Mouse (Mus musculus) forebrain, embryonic 12.5 days (tissue): ENCODE measurements around the gene Zdhhc13. TPM values are rescaled to one million over a fixed set of nuclear protein-coding genes. Genes with fewer than 3 reads are reported as not detected.

Experiments
- ATAC-seq: fragments of 200-750 bp; cut with Nextera tagmentation; 2 replicates; pipeline ENCODE4 v1.8.0; 2017; ENCODE audit warnings: moderate TSS enrichment; ENCODE audit not compliant: low FRiP score
- H3K27ac ChIP-seq: fragments of 300-500 bp; sonication (generic); 2 replicates; pipeline ENCODE4 v1.5.1; 2016; ENCODE audit warnings: mild to moderate bottlenecking
- H3K27me3 ChIP-seq: fragments of 300-500 bp; sonication (generic); 2 replicates; pipeline ENCODE4 v1.6.1; 2016; ENCODE audit warnings: mild to moderate bottlenecking
- H3K36me3 ChIP-seq: fragments of 300-500 bp; sonication (generic); replicated peaks from 2 replicates; pipeline ENCODE4 v1.6.1; 2016; ENCODE audit warnings: mild to moderate bottlenecking
- H3K4me1 ChIP-seq: fragments of 300-500 bp; sonication (generic); 2 replicates; pipeline ENCODE4 v1.6.1; 2016
- H3K4me2 ChIP-seq: fragments of 300-500 bp; sonication (generic); 2 replicates; pipeline ENCODE4 v1.6.1; 2016; ENCODE audit warnings: mild to moderate bottlenecking, moderate library complexity
- H3K4me3 ChIP-seq: fragments of 300-500 bp; sonication (generic); replicated peaks from 2 replicates; pipeline ENCODE4 v1.5.1; 2016; ENCODE audit warnings: mild to moderate bottlenecking
- H3K9ac ChIP-seq: fragments of 300-500 bp; sonication (generic); 2 replicates; pipeline ENCODE4 v1.6.1; 2016; ENCODE audit warnings: mild to moderate bottlenecking
- H3K9me3 ChIP-seq: fragments of 300-500 bp; sonication (generic); 2 replicates; pipeline ENCODE4 v1.6.1; 2016
- WGBS: fragments of 180-500 bp; shearing (Covaris S2); methylation state at CpG from one replicate; pipeline ENCODE4 v1.1.7; 2016; 5-methylcytosine and 5-hydroxymethylcytosine counted together
- polyA plus RNA-seq: library from polyadenylated mRNA; unstranded; fragments of >200 nt; fragmentation: Nextera tagmentation; extraction: Ambion mirVana; gene quantifications from 2 replicates; pipeline ENCODE4 v1.2.1, GENCODE M21; 2016

Gene Zdhhc13
- polyA plus RNA-seq, 1 experiment from 2014 or later = 38.9 TPM

DNA sequence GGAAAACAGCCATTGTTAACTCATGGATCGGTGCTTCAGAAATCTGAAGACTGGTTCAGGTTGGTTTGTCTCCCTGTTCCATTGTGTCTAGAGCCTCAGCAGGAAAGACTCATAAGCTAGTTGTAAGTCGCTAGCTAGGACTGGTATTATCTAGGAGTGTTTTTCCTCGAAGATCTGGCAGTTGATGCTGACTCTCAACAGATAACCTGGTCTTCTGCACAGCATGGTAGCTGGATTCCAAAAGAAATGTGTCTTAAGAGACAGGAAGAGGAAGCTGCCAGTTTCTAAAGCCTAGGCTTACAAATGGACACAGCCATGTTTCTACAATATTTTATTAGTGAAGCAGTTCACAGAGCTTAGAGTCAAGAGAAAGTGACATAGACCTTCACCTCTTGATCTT is 2.6 kb downstream of the Zdhhc13 start:
- no peak overlapping the region for H3K4me2 ChIP-seq
- no peak overlapping the region for H3K9ac ChIP-seq
- no peak overlapping the region for H3K4me3 ChIP-seq
- H3K27ac ChIP-seq = no peak overlapping the region
- no peaks in the 10 kb centered on the region for H3K9me3 ChIP-seq
- ATAC-seq = no peak
- H3K4me1 ChIP-seq = peaks cover 16% of the 10 kb centered on the region
- H3K27me3 ChIP-seq = no peaks in the 10 kb centered on the region
- peaks cover 4% of the 10 kb centered on the region; the same call in 1 of the 2 replicates for H3K36me3 ChIP-seq
- WGBS = 82% methylated on average over 3 of the region's 3 CpGs

DNA sequence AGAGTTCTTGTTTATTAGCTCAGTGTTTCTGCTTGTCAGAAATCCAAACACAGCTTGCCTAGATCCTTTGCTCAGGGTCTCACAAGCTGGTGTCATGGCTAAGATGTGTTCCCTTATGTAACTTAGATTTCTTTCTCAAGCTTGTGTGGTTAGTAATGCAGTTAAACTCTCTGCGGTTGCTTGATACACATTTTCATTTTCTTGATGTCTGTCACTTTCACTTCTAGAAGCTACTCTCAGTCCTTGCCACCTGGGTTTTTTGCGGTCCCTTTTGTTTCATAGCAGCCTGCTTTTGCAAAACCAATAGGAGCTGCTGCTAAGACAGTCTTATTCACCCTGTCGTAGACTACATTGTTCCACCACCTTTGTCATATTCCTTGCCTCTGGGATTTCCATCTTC is 6.3 kb downstream of the Zdhhc13 start:
- WGBS = 88% methylated on average over 3 of the region's 3 CpGs
- H3K9me3 ChIP-seq = no peaks in the 10 kb centered on the region
- H3K4me3 ChIP-seq = no peak overlapping the region
- no peak overlapping the region for H3K4me2 ChIP-seq
- H3K36me3 ChIP-seq = peaks cover 7% of the 10 kb centered on the region; the same call in 1 of the 2 replicates
- no peak overlapping the region for H3K27ac ChIP-seq
- no peak overlapping the region for H3K9ac ChIP-seq
- no peak for ATAC-seq
- H3K4me1 ChIP-seq = peaks cover 7% of the 10 kb centered on the region
- H3K27me3 ChIP-seq = no peaks in the 10 kb centered on the region

DNA sequence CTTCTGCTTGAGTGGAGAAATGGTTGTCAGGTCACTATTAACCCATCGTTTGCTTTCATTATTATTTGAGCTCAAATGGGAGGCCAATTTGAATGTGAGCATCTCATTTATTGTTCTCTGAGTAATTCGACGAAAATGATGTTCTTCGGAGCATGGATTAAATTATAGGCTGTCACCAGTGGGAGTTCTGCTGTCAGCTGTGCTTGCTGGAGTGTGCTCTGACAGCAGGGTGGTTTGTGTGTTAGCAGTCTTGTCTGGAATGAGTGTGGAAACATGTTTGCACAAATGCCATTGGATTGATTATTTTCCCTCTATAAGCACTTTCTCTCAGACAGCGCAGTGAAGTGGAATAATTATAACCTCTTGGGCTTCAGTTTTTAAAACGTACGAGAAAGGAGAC is 14.6 kb downstream of the Zdhhc13 start:
- Histone ChIP-seq H3K9ac (no peak overlapping the region), H3K27me3 (no peaks in the 10 kb centered on the region), H3K4me2 (no peak overlapping the region), H3K9me3 (no peaks in the 10 kb centered on the region), H3K4me3 (no peak overlapping the region), H3K4me1 (no peaks in the 10 kb centered on the region), H3K36me3 (peaks cover 48% of the 10 kb centered on the region), H3K27ac (no peak overlapping the region)
- ATAC-seq = peak; percentile 79
- 67% methylated on average over 7 of the region's 7 CpGs for WGBS

DNA sequence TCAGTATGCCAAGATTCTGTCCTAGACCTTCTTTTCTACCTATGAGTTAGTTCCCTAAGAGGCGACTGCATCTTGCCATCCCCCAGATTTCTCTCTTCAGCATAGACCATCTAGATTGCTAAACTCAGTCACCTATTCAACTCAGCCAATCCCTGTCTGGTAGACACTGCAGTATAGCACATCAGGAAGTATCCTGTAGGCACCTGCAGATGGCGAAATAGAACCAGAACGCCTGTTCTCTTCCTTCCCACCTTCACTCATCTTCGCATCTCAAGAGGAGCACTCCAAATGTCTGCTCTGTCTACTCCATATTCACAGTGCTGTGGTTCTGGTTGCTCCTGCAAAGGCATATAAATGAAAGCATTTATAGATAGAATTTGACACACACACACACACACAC is 17.8 kb downstream of the Zdhhc13 start:
- Histone ChIP-seq H3K9ac (no peak overlapping the region), H3K9me3 (no peaks in the 10 kb centered on the region), H3K4me2 (no peak overlapping the region), H3K27ac (no peak overlapping the region), H3K4me3 (no peak overlapping the region), H3K36me3 (peaks cover 55% of the 10 kb centered on the region), H3K4me1 (no peaks in the 10 kb centered on the region), H3K27me3 (no peaks in the 10 kb centered on the region)
- 87% methylated on average over 4 of the region's 4 CpGs for WGBS
- no peak for ATAC-seq

DNA sequence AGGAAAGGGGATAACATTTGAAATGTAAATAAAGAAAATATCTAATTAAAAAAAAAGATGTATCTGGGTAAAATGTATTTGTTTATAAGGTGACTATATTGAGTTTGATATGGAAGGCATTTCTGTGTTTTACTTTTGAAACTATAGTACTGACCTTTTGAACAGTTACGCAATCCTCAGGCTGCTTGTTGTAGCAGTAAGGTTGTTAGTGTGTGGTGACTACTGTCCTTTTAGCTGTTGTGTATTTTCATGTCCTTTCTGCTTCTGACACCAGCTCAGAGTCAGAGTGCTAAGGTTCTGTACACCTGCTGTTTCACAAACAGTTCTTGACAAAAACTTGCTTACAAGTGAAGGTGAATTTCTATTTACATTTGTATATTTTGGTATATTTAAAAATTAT is 21.8 kb downstream of the Zdhhc13 start:
- Histone ChIP-seq H3K27ac (no peak overlapping the region), H3K9me3 (no peaks in the 10 kb centered on the region), H3K4me1 (no peaks in the 10 kb centered on the region), H3K27me3 (no peaks in the 10 kb centered on the region), H3K4me2 (no peak overlapping the region), H3K36me3 (peaks cover 53% of the 10 kb centered on the region), H3K4me3 (no peak overlapping the region), H3K9ac (no peak overlapping the region)
- no peak for ATAC-seq
- WGBS = 95% methylated on average over 1 of the region's 1 CpGs

DNA sequence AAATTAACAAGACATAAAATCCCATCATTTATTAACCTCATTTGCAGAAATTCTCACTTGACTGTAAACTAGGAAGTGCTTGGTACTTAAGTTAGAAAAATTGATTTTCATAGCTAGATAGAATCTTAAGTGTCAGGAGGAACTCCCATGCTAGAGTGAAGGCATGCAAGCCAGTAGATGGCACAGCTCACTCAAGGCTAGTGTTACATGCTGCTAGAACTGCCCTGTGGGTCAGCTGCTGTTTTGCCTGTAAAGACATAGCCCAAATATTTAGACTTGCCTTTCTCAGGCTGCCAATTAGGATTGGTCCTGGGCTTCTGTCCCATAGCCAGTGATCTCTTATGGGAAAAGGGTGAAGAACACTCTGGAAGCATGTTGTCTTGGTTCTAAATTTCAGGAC is 23.6 kb downstream of the Zdhhc13 start:
- no peak for ATAC-seq
- H3K9ac ChIP-seq = no peak overlapping the region
- no peaks in the 10 kb centered on the region for H3K4me1 ChIP-seq
- H3K27me3 ChIP-seq = no peaks in the 10 kb centered on the region
- H3K4me2 ChIP-seq = no peak overlapping the region
- no peak overlapping the region for H3K4me3 ChIP-seq
- H3K27ac ChIP-seq = no peak overlapping the region
- peaks cover 54% of the 10 kb centered on the region for H3K36me3 ChIP-seq
- H3K9me3 ChIP-seq = no peaks in the 10 kb centered on the region

DNA sequence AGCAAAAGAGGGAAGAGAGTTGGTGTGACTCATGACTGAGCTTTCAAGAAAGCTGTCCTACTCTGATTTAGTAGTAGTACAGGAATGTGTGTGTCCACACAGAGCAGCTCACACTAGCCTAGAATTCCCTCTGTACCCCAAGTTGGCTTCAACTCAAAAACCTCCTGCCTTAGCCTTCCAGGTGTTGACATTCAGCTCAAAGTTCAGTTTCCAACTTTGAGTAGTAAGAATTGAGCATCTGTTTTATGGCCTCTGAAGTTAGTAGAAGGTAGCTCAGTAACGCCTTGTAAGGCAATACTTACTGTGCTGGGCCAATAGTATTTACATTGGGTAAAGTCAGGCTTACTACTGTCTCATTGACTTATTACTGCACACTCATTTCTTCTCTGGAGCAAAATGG is 24.8 kb downstream of the Zdhhc13 start:
- Histone ChIP-seq H3K4me3 (no peak overlapping the region), H3K27me3 (no peaks in the 10 kb centered on the region), H3K4me2 (no peak overlapping the region), H3K27ac (no peak overlapping the region), H3K9ac (no peak overlapping the region), H3K9me3 (no peaks in the 10 kb centered on the region), H3K36me3 (peaks cover 57% of the 10 kb centered on the region), H3K4me1 (no peaks in the 10 kb centered on the region)
- 94% methylated on average over 1 of the region's 1 CpGs for whole genome bisulfite sequencing
- ATAC-seq = no peak

DNA sequence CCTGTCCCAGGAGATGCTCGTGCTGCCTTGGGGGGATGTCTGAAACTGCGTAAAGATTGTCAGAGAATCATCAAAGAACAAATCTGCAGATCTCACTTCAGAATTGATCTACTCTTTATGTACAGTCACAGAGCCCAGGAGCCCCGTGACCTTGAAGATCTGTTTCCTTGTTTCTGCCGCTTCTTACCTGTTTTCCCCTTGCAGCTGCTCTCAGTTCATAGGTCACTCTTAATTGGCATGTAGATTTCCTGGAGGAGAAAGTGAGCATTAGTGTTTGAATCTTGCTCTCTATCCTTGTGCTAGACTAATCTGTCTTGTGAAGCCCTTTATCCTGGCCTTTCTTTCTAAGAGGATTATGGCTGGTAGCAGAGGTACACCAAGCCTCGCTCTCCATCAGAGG is 32.9 kb downstream of the Zdhhc13 start:
- no peaks in the 10 kb centered on the region for H3K27me3 ChIP-seq
- H3K36me3 ChIP-seq = peaks cover 79% of the 10 kb centered on the region
- no peaks in the 10 kb centered on the region for H3K9me3 ChIP-seq
- no peak for ATAC-seq
- H3K4me1 ChIP-seq = peaks cover 6% of the 10 kb centered on the region; the same call in 1 of the 2 replicates
- H3K9ac ChIP-seq = no peak overlapping the region
- no peak overlapping the region for H3K27ac ChIP-seq
- no peak overlapping the region for H3K4me2 ChIP-seq
- WGBS = 65% methylated on average over 5 of the region's 5 CpGs
- H3K4me3 ChIP-seq = no peak overlapping the region

DNA sequence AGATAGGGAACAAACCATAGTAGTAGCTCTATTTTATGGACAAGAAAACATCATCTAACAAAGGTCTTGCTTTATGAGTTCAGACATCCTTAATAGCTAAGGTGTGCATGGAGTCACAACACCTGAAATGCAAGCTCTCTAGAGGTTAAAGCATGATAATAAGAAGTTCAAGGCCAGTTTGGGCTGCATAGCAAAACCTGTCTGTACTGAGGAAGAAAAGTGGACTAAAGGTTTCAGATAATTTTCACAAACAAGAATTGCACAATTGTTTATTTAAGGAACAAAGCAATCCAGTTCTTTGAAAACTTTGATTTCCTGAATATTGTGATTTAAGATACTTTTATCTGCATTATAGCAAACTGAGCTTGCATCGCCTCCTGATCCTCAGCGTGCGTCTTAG is 34.8 kb downstream of the Zdhhc13 start:
- no peak overlapping the region for H3K4me3 ChIP-seq
- ATAC-seq = no peak
- peaks cover 6% of the 10 kb centered on the region; the same call in 1 of the 2 replicates for H3K4me1 ChIP-seq
- no peak overlapping the region for H3K4me2 ChIP-seq
- H3K36me3 ChIP-seq = peaks cover 79% of the 10 kb centered on the region
- H3K9ac ChIP-seq = no peak overlapping the region
- H3K9me3 ChIP-seq = no peaks in the 10 kb centered on the region
- H3K27me3 ChIP-seq = no peaks in the 10 kb centered on the region
- WGBS = 95% methylated on average over 3 of the region's 3 CpGs
- H3K27ac ChIP-seq = no peak overlapping the region

DNA sequence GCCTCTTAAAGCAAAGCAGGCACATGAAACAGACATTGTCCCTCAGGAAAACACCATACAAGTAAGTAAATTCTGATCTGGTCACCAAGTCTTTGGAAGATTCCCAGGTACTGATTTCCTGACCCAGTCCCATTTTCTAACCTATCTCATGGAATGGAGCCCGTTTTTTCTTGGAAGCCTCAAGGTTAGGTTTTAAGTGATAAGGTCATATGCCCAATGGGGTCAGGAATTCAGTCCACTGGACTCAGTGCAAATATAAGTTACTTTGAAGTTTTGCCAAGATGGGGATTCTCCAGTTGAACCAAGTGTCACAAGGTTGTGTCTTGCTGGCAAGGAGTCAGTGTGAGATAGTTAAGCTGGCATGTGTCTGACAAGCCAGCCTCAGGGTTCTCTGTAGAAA is 35.9 kb downstream of the Zdhhc13 start:
- no peaks in the 10 kb centered on the region for H3K27me3 ChIP-seq
- ATAC-seq = no peak
- H3K9me3 ChIP-seq = no peaks in the 10 kb centered on the region
- peaks cover 68% of the 10 kb centered on the region for H3K36me3 ChIP-seq
- no peak overlapping the region for H3K4me3 ChIP-seq
- H3K4me2 ChIP-seq = no peak overlapping the region
- 88% methylated on average over 1 of the region's 1 CpGs for WGBS
- H3K4me1 ChIP-seq = peaks cover 6% of the 10 kb centered on the region; the same call in 1 of the 2 replicates
- no peak overlapping the region for H3K27ac ChIP-seq
- H3K9ac ChIP-seq = no peak overlapping the region

DNA sequence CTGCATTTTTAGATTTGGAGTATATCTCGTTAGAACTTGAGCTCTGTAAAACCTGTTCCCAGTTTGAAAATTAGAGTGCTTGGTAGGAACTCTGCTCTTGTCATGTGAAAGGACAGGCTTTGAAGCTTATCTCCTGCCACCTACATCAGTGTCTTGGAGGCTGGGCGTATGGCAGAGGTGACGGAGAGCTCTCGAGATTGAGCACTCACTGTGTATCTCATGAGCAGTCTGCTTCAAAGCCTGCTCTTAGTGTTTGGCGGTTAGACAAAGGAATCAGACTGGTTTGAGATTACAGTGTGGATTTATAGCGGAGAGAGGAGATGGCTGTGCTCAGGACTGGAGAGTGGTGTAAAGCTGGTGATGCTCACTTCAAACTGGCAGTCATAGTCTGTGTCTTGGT is 36.4 kb downstream of the Zdhhc13 start:
- Histone ChIP-seq H3K27ac (no peak overlapping the region), H3K36me3 (peaks cover 63% of the 10 kb centered on the region), H3K4me2 (no peak overlapping the region), H3K4me3 (no peak overlapping the region), H3K9me3 (no peaks in the 10 kb centered on the region), H3K4me1 (peaks cover 6% of the 10 kb centered on the region; the same call in 1 of the 2 replicates), H3K9ac (no peak overlapping the region), H3K27me3 (no peaks in the 10 kb centered on the region)
- ATAC-seq = no peak
- 93% methylated on average over 6 of the region's 6 CpGs for WGBS

DNA sequence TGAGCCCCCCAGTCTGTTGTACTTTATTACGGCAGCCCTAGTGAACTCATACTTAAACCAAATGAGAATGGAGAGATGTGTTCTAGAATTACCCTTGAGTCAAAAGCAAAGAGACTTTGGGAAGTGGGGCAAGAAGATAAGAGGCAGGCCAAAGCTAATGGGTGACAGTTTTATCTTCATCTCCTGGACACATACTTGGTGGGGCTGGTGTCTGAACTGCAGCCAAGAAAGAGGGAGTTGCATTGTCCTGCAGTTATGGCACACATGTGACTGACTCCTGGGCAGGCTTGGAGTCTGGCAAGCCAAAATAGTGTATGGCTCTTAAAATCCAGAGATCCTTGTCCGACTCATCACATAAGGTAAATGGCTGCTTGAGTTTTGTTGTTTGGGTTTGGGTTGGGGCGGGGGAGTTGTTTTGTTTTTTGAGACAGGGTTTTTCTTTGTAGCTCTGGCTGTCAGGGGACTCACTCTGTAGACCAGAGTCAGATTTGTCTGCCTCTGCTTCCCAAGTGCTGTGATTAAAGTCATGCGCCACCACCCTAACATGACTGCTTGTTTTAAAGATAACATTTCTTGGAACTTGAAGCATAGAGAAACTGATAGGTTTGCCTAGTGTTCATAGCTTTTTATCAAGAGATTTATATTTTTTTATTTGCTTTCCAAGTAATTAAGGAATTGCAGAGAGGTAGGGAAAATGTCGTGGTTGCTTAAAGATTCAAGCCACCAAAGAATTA is 40.5 kb downstream of the Zdhhc13 start:
- ATAC-seq = no peak
- 82% methylated on average over 5 of the region's 5 CpGs for WGBS
- Histone ChIP-seq H3K4me3 (no peak overlapping the region), H3K9me3 (no peaks in the 10 kb centered on the region), H3K4me1 (no peaks in the 10 kb centered on the region), H3K27me3 (0 out of 2 replicates have a peak, but pooled peaks cover 5% of the 10 kb centered on the region), H3K27ac (no peak overlapping the region), H3K36me3 (peaks cover 36% of the 10 kb centered on the region), H3K4me2 (no peak overlapping the region), H3K9ac (no peak overlapping the region)

DNA sequence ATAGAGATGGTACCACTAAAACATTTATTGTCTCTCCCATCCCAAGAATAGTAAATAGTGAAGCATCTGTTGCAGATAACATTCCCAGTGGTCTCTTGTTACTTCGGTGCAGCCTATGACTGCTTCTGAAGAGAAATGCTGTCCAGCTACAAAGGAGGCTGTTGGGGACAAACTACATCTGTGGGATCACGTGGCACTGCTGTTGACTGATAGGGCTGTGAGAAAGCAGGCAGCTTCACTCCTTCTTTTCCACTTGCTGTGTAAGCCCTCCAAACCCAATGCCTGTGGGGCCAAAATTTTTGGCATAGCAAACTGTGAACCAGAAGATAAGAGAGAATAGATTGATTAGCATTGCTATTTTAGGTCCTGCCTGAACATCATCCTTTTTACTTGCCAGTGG is 41.6 kb downstream of the Zdhhc13 start:
- H3K9me3 ChIP-seq = no peaks in the 10 kb centered on the region
- WGBS = 87% methylated on average over 2 of the region's 2 CpGs
- H3K9ac ChIP-seq = no peak overlapping the region
- peaks cover 26% of the 10 kb centered on the region for H3K36me3 ChIP-seq
- no peak for ATAC-seq
- H3K4me1 ChIP-seq = peaks cover 10% of the 10 kb centered on the region
- no peak overlapping the region for H3K4me3 ChIP-seq
- no peak overlapping the region for H3K27ac ChIP-seq
- H3K27me3 ChIP-seq = 0 out of 2 replicates have a peak, but pooled peaks cover 5% of the 10 kb centered on the region
- H3K4me2 ChIP-seq = no peak overlapping the region
